8 mouse cellular contexts compared by ENCODE assay signal in the genomic region with DNA sequence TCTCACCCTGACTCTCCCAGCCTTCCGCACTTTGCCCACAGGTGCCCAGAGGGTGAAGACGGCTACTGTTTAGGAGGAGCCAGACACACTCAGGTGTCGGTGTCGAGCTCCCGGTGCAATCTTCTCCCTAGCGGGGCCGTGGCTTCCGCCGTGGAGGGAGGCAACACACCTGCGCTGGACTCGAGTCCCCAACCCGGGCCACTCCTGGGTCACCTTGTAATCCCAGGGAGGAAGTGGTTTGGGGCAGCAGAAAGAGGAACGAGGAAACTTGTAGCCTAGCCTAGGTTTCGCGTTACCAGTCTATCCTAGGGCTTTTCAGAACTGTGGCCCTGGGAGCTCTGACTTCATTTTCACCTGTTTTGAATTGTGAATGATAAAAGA. TPM values are rescaled to one million over a fixed set of nuclear protein-coding genes. Genes with fewer than 3 reads are reported as not detected.
DNase-seq lines count a peak whose midpoint lies in the region; ATAC-seq and TF ChIP-seq lines count a peak whose summit lies in the region.

No protein-coding gene starts in this region.

- H3K36me3 ChIP-seq in heart, embryonic 14.5 days (ENCODE audit: control insufficient read depth, insufficient read depth, low read length) = no peaks in the 10 kb centered on the region
- no peaks in the 10 kb centered on the region for H3K36me3 ChIP-seq in hindbrain, embryonic 12.5 days

- H3K9me3 ChIP-seq in heart, embryonic 14.5 days (ENCODE audit: control insufficient read depth, low read length) = no peaks in the 10 kb centered on the region
- H3K9me3 ChIP-seq in hindbrain, embryonic 12.5 days (replicated peaks) = no peaks in the 10 kb centered on the region

- no peak for TF ChIP-seq POLR2A in olfactory bulb, adult 2 months (IDR thresholded peaks at IDR 0.05; ENCODE audit: insufficient read depth, low read depth, low read length)

- TF ChIP-seq CTCF in olfactory bulb, adult 2 months (IDR thresholded peaks at IDR 0.05; ENCODE audit: insufficient read depth, low read depth, low read length) = no peak

- no peak for ATAC-seq in heart, embryonic 14.5 days (ENCODE audit: insufficient number of reproducible peaks, insufficient read depth, low FRiP score, low read depth)
- peak; percentile 25 for ATAC-seq in activated CD4-positive, CD25-positive, alpha-beta regulatory T cell, adult 4 months
- ATAC-seq in hindbrain, embryonic 12.5 days (ENCODE audit: low FRiP score) = no peak

- peaks cover 30% of the 10 kb centered on the region for H3K27me3 ChIP-seq in heart, embryonic 14.5 days (ENCODE audit: control insufficient read depth, insufficient read depth, low read length)
- peaks cover 65% of the 10 kb centered on the region for H3K27me3 ChIP-seq in hindbrain, embryonic 12.5 days

- no peak overlapping the region for H3K27ac ChIP-seq in heart, embryonic 14.5 days (replicated peaks in 1 of 2; ENCODE audit: control insufficient read depth in 1 of 2, insufficient read depth in 1 of 2, low read depth in 2 of 2, low read length in 2 of 2)
- H3K27ac ChIP-seq in hindbrain, embryonic 12.5 days = no peak overlapping the region
- no peak overlapping the region for H3K27ac ChIP-seq in olfactory bulb, adult 2 months (ENCODE audit: insufficient read depth, low read depth, low read length)

- peak overlapping the region; percentile 72 for H3K9ac ChIP-seq in heart, embryonic 14.5 days (ENCODE audit: low read length)
- peak overlapping the region; percentile 58 for H3K9ac ChIP-seq in hindbrain, embryonic 12.5 days

- WGBS in heart, embryonic 14.5 days = 2% methylated on average over 15 of the region's 15 CpGs
- WGBS in hindbrain, embryonic 12.5 days = 4% methylated on average over 15 of the region's 15 CpGs
- 5% methylated on average over 15 of the region's 15 CpGs for WGBS in olfactory bulb, adult 2 months

- peak overlapping the region; percentile 92 for H3K4me2 ChIP-seq in heart, embryonic 14.5 days (ENCODE audit: low read length)
- H3K4me2 ChIP-seq in hindbrain, embryonic 12.5 days (replicated peaks) = peak overlapping the region; percentile 92

- peak overlapping the region; percentile 60 to 93 for H3K4me3 ChIP-seq in heart, embryonic 14.5 days (ENCODE audit: control insufficient read depth in 1 of 2, insufficient read depth in 1 of 2, low read depth in 1 of 2, low read length in 2 of 2)
- H3K4me3 ChIP-seq in hindbrain, embryonic 12.5 days = peak overlapping the region; percentile 53
- H3K4me3 ChIP-seq in olfactory bulb, adult 2 months (ENCODE audit: insufficient read depth, low read depth, low read length) = peak overlapping the region; percentile 56

- no peak for DNase-seq in heart, adult 9 months (ENCODE audit: low spot score in 2 of 2)
- peak; percentile 57 to 70 for DNase-seq in lung, adult 18-20 months
- DNase-seq in right cerebral cortex, postnatal 14 days = no peak
- DNase-seq in frontal cortex, postnatal 25 days (ENCODE audit: low spot score in 2 of 2) = no peak

- H3K4me1 ChIP-seq in heart, embryonic 14.5 days (ENCODE audit: control insufficient read depth in 2 of 2, insufficient read depth in 2 of 2, low read length in 2 of 2) = peaks cover 5 to 6% of the 10 kb centered on the region in 2 experiments; a peak in 2 of 4 replicates
- H3K4me1 ChIP-seq in hindbrain, embryonic 12.5 days = peaks cover 4% of the 10 kb centered on the region; the same call in 1 of the 2 replicates
- H3K4me1 ChIP-seq in olfactory bulb, adult 2 months (ENCODE audit: control insufficient read depth, insufficient read depth, low read length) = peaks cover 4% of the 10 kb centered on the region

RNA-seq across cellular contexts. Expression of gene Ptpn18, which starts 0.5 kb away (rescaled TPM):
- polyA plus RNA-seq in heart, embryonic 14.5 days (2014; fragmentation: Nextera tagmentation; extraction: Ambion mirVana) = 16.2 and 16.3 TPM in 2 replicates
- polyA plus RNA-seq in activated CD4-positive, CD25-positive, alpha-beta regulatory T cell, adult 4 months (2017; shearing (Covaris generic)) = 100 to 1,000 TPM; 175 to 257 TPM
- 6.9 and 12.0 TPM in 2 replicates for polyA plus RNA-seq in hindbrain, embryonic 12.5 days (2016; fragmentation: Nextera tagmentation; extraction: Ambion mirVana)
- polyA plus RNA-seq in olfactory bulb, adult 2 months (2012; ENCODE audit: insufficient read depth, insufficient read length, low replicate concordance, missing spikeins) = not detected in 2 replicates

RNA-seq across cellular contexts. Expression of gene Imp4, which starts 20.4 kb away (rescaled TPM):
- 59.0 and 66.7 TPM in 2 replicates for polyA plus RNA-seq in heart, embryonic 14.5 days (2014; fragmentation: Nextera tagmentation; extraction: Ambion mirVana)
- polyA plus RNA-seq in activated CD4-positive, CD25-positive, alpha-beta regulatory T cell, adult 4 months (2017; shearing (Covaris generic)) = 100 to 1,000 TPM; 105 to 131 TPM
- 69.7 and 70.1 TPM in 2 replicates for polyA plus RNA-seq in hindbrain, embryonic 12.5 days (2016; fragmentation: Nextera tagmentation; extraction: Ambion mirVana)
- polyA plus RNA-seq in olfactory bulb, adult 2 months (2012; ENCODE audit: insufficient read depth, insufficient read length, low replicate concordance, missing spikeins) = not detected in 2 replicates

RNA-seq across cellular contexts. Expression of gene Ccdc115, which starts 20.6 kb away (rescaled TPM):
- 42.6 and 46.3 TPM in 2 replicates for polyA plus RNA-seq in heart, embryonic 14.5 days (2014; fragmentation: Nextera tagmentation; extraction: Ambion mirVana)
- 10 to 100 TPM; 35.5 to 37.9 TPM for polyA plus RNA-seq in activated CD4-positive, CD25-positive, alpha-beta regulatory T cell, adult 4 months (2017; shearing (Covaris generic))
- polyA plus RNA-seq in hindbrain, embryonic 12.5 days (2016; fragmentation: Nextera tagmentation; extraction: Ambion mirVana) = 61.4 and 62.9 TPM in 2 replicates
- polyA plus RNA-seq in olfactory bulb, adult 2 months (2012; ENCODE audit: insufficient read depth, insufficient read length, low replicate concordance, missing spikeins) = not detected in 2 replicates

RNA-seq across cellular contexts. Expression of gene Prss39, which starts 38.2 kb away (rescaled TPM):
- not detected in 2 replicates for polyA plus RNA-seq in heart, embryonic 14.5 days (2014; fragmentation: Nextera tagmentation; extraction: Ambion mirVana)
- polyA plus RNA-seq in activated CD4-positive, CD25-positive, alpha-beta regulatory T cell, adult 4 months (2017; shearing (Covaris generic)) = under 1 TPM in 1 of 2 experiments, not detected in 1; 0.44 TPM
- not detected in 2 replicates for polyA plus RNA-seq in hindbrain, embryonic 12.5 days (2016; fragmentation: Nextera tagmentation; extraction: Ambion mirVana)
- polyA plus RNA-seq in olfactory bulb, adult 2 months (2012; ENCODE audit: insufficient read depth, insufficient read length, low replicate concordance, missing spikeins) = not detected in 2 replicates

Comparison
In these comparisons a context has a peak if more than half of its experiments do, and no peak if none do; other contexts are left out.
1. DNase-seq: peak in lung, adult 18-20 months (2 of 2); none in heart, adult 9 months (0 of 2), right cerebral cortex, postnatal 14 days (single experiment) and frontal cortex, postnatal 25 days (0 of 2).
2. RNA of gene Ptpn18, which starts 0.5 kb away (polyA plus RNA-seq): 175 to 257 TPM in activated CD4-positive, CD25-positive, alpha-beta regulatory T cell, adult 4 months; 16.2 to 16.3 TPM in heart, embryonic 14.5 days, 6.9 to 12.0 TPM in hindbrain, embryonic 12.5 days and not detected in olfactory bulb, adult 2 months; every median in the first group is over 10 times any median in the second.
3. RNA of gene Ccdc115, which starts 20.6 kb away (polyA plus RNA-seq): 61.4 to 62.9 TPM in hindbrain, embryonic 12.5 days, 42.6 to 46.3 TPM in heart, embryonic 14.5 days and 35.5 to 37.9 TPM in activated CD4-positive, CD25-positive, alpha-beta regulatory T cell, adult 4 months; not detected in olfactory bulb, adult 2 months; every median in the first group is over 10 times any median in the second.
4. Peak in every context shown above with its lines, with median percentiles within 50 percentile points of each other: H3K4me3 ChIP-seq.